Mouse (Mus musculus) urinary bladder, adult 2 months (tissue): ENCODE results near the gene Gpr68. TPM values are rescaled to one million over a fixed set of nuclear protein-coding genes. Genes with fewer than 3 reads are reported as not detected.

Source experiments
- DNase-seq: peaks from one replicate; pipeline ENCODE4 v3.0.0; 2022; ENCODE audit warnings: low spot score
- polyA plus RNA-seq: library from polyadenylated mRNA; depleted of rRNA; stranded (reverse); fragments of >200 nt; gene quantifications from 2 replicates; pipeline ENCODE4 v1.2.3, GENCODE M21; 2012

Gene Gpr68
- polyA plus RNA-seq, 1 experiment: 1.8 TPM

DNA sequence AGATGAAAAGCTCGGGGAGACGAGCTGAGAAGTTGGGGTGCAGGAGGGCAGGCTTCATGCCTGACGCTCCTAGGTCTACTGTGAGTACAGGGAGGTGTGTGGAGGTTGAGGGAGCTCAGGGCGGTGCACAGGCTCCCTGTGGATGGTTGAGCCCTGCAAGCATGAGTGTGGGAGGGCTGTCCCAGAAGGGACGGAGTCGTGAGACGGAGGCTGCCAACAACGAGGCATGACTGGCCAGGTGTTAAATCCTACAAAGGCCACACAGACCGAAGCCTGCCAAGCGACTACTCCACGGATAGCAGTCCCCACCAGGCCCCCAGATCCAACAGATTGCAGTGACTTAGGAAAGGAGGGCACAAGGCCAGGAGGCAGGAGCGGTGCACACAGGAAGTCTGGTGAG lies 2.7 kb upstream of the Gpr68 start:
- DNase-seq: no peak

DNA sequence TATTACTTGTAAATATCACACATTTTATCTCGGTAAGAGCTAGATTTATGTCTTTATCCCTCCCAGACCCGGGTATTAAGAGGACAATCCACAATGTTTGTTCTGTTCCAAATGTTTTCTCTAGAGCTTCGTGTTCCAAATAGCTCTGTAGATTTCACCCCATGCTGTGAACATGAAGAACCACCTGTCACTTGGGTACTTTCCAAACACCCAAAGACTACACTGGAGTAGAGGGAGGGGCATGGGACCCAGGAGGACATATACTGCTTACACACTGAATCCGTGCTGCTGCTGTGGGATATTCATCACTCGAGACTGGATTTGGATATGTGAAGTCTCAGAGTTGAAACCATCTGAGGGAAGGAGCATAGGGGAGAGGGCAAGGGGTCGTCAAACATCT lies 1.8 kb upstream of the Gpr68 start:
- no peak for DNase-seq

DNA sequence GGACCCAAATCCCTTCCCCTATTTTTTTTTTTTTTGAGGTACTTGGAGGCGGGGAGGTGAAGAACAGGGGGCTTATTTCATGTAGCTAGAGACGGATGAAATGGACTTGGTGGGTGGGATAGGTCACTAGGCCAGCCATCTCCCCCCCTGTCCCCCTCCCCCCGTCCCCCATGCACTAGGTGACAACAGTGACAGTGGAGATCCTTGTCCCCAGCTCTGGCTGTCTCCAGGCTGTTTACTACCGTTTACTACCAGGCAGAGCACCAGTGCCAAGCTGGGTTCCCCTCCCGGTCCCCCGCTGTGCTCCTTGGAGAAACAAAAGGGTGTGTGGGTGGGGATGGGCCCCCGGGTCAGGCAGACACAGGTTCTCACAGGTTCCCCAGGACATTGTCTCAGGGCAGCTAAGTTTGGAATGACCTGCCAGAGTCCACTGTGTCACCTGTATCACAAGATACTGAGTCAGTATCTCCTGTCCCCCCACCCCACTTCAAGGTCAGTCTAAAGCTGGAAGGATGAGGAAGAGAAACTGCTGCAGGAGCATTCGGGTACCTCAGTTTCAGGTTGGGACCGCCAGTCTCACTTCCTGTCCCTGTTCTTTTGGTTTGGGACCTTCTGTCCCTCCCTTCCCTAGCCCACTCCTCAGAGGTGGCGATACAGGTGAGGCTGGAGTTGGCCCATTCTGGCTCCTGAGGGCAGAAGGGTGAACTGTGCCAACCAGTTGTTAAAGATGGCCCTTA lies 468 bp upstream of the Gpr68 start:
- DNase-seq: no peak

DNA sequence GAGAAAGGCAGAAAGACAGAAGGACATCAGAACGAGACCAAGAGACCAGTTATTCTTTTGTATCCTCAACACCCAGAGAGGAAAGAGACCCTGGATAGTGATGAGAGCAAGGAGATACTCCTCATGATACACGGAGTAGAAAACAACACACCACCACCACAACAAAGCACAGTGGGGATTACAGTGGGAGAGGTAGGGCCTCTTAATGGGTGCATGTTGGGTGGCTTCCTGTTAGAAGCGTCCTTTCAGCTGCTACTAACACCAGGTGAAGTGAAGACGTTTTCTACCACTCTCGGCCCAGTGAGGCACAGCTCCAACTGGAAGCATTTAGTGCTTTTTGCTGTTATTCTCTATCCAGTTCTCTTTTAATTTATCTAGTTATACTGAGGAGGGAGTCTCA lies 1.1 kb downstream of the Gpr68 start:
- DNase-seq: no peak

DNA sequence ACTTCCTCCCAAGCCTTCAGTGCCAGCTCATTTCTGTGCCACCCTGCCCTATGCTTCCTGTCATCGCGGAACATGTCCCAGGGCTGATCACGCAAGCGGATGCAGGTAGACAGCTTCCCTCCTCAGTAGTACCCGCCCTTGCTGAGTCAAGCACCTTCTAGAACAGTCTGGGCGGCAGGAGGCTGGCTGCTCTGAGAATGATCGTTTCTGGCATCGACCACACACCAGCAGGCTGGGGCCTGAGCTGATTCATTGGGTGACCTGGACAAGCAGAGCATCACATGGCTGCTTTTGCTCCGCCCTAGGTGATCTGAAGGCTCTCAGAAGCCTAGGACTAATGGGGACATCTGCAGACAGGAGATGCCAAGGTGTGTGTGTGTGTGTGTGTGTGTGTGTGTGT lies 4.2 kb downstream of the Gpr68 start:
- DNase-seq: no peak

DNA sequence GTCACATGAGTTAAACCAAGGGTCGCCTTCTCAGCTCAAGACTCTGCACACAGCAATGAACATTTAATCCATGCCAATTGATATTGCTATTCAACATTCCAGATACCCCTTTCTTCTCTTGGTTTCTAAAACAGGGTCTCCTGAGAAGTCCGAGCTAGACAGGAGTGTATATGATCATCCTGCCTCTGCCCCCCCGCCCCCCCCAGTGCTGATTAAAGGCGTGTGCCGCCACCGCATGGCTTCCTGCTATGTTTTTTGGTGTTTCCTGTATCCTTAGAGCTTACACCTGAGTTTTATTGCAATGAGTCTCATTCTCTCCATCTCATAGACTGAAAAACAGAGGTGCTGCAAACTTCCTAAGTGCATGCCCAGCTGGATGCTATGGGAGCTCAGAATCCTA lies 6.6 kb downstream of the Gpr68 start:
- no peak for DNase-seq

DNA sequence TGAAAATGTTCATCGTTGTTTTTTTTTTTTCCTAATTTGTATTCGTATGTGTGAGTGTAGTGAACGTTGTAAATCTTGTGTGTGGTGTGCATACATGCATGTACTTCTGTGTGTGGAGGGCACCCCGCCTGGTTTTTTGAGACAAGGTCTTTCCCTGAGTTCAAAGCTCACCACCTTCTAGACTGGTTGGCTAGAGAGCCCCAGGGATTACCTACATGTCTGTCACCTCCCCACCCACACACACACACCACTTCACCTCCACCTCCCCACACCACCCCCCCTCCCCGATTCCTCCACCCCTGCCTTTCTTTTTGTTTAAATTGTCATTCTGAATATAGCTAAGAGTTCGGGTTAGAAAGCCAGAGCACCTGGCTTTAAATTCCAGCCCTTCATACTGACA lies 7.1 kb downstream of the Gpr68 start:
- no peak for DNase-seq

DNA sequence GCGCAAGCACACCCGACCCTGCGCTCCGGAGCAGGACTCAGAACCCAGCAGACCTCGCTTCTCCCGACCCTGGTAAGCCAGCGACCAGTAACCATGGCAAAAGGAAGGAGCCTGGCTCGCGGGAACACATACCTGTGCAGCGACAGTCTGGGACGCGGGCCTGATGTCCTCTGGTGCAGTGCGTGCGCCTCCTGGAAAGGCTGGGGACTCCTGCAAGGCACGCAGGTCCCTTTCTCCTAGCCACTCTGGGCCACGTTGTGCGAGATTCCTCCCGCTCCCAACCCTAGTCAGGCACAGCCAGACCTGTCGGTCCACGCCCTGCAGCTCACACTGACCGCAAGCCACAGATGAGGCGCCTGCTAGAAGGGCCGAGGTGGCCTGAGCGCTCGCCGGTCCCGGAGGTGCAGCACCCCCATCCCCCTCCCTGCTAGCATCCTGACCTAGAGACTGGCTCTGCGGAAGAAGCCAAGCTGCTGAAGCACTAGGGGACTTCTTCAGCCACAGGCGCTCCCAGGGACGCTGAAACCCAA lies 8.8 kb downstream of the Gpr68 start:
- DNase-seq: no peak

DNA sequence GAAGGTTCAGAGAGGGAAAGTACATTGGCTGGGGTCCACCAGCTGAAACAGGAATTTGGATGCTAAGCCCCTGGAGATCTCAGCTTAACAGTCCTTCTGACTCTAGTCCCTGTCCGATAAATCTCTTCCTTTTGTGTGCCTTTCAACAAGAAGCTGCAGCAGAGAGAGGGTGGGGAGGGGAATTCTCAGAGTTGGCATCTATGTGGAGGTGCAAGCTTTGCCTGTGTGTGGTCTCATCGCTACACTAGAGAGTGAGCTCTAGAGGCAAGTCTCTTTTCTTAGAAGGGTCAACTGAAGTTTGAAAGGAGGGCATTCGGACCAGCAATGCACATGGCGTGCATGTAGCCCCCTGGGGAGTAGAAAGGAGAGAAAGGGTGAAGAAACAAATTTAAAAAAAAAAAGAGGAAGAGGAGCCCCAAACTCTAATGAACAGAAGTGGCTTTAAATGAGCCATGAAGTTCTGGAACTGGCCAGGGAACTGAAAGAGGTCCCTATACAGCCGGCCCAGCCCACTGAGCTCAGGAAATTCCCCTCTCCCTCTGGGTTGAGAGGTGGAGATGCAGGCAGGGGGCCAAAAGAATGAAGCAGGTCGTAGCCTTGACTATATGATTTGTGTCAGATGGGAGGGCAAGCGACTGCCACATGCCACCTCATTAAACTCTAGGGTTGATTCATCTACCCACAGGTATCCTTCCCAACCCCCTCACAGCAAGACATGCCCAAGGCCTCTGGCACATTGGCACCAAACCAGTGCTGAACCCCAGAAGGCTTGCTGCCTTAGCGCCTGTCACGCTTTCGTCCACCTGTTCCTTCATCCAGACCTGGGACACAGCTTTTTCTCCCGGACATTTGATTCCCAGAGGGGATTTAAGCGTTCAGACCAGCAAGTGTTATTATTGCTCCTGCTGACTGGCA lies 10.0 kb downstream of the Gpr68 start:
- no peak for DNase-seq

DNA sequence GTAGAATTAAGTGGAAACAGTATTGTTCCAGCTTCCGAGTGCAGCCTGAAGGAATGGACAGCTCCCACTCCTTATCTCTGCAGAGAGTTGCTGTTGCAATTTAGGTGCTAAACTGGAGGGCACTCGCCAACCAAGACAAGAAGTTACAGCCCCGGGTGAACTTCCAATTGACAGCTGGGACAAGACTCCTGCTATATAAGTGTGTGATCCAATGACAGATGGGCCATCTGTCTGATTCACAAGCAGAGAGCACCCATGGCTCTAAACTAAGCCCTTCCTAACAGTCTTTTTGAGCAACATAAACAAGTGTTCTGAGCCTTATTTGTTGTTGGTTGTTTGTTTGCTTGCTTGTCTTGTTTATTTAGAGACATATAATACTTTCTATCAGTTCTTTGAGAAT lies 11.3 kb downstream of the Gpr68 start:
- DNase-seq: no peak

DNA sequence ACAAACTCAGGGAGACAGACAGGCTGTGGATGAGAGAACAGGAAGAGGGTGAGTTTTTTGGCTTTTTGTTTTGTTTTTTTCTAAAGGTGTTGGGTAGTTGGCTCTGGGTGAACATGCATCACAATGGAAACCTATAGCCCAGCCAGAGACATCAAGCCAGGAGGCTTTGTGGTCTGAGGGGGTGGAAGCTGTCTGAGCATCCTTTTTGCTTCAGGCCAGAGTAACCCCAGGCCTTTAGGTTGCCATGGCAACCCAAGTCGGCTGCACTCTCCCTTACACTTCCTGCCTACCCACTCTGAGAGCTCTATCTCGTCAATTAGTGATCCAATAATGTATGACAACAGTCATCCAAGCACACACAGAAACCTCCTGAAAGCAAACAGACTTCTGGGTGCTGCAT lies 12.5 kb downstream of the Gpr68 start:
- DNase-seq: no peak

DNA sequence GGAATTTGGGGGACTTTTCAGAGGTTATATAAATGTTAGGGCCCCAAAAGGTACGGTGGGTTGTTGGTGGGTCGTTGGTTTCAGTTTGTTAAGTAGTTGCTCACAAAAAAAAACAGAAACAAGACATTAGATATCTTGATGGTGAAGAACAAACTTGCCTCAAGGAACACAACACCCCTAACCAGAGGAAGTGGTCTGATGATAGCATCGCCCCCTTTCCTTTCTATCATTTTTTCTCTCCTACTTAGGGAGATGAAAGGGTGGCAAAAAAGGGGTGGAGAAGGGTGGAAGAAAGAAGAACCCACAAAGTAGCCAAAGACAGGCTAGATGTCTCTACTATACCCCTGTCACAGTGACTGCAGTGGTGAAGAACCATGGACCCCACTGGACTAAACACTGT lies 17.4 kb downstream of the Gpr68 start:
- no peak for DNase-seq

DNA sequence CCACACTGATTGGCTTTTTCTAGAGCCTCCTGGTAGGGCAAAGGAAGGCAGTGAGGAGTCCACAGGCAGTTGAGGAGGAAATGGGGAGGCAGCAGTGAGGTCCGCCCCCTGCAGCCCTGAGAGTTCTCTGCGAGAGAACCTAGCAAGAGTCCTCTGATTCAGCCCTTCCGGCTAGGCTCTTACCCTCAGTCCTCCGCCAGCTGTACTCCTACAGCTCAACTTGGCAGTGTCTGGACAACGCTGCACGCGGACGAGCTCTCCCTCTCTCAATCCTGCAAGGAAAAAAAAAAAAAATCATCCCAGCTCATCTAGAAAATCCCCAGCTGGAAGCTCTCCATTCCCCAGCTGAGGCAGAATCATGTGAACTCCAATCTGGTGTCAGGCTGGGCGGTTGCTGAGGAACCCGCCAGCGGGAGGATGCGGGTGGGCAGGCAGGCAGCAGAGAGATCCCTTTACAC lies 20.2 kb downstream of the Gpr68 start:
- DNase-seq: no peak

DNA sequence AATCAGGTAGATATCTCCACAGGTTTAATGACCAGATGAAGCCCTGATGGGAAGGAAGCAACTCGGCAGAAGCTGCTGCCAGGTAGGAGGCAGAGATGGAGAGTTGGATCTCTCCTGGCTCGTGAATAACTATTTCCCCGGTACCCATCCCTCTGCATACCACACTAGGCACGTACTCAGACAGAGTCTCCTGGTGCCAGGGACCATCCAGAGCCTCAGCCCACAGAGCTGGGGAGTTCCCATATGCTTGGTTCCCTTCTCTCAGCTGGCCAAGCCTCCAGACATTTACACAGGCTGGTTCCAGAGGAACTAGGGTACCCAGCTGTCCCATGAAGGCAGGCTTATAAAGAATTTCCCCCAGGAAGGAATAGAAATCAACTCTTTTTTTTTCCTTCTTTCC lies 21.1 kb downstream of the Gpr68 start:
- no peak for DNase-seq

DNA sequence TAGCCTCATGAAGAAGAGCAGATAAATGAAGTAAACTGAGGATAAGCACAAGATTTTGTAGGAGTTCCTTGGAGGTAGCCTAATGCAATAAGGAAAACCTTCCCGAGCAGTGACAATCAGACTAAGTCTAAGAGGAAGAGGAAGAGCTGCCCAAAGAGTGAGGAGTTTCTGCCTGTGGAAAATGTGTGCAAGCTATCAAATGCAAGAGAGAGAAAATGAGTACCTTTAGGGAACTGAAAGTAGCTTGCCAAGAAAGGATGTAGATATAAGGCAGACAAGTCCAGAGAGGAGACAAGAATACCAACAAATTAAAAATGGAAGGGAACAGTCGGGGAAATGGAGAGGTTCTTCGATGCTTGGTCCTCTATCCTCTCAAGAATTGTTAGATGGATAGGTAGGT lies 22.4 kb downstream of the Gpr68 start:
- no peak for DNase-seq

DNA sequence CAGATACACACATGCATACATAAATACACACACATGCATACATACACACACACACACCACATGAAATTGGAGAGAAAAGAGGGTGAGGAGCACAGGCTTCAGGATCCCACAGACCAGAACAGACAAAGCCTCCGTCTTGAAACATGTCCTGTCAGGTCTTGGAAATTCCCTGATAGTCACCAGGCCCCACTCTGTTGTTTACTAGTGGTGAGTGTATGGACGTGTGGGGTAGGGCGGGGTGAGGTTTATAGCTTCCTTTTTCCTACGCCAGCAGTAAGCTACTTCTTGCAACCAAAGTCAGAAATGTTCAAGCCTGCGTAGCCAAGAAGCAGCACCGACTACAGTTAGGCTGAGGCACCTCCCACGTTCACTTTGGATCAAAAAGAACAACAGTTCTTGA lies 24.8 kb downstream of the Gpr68 start:
- DNase-seq: no peak

DNA sequence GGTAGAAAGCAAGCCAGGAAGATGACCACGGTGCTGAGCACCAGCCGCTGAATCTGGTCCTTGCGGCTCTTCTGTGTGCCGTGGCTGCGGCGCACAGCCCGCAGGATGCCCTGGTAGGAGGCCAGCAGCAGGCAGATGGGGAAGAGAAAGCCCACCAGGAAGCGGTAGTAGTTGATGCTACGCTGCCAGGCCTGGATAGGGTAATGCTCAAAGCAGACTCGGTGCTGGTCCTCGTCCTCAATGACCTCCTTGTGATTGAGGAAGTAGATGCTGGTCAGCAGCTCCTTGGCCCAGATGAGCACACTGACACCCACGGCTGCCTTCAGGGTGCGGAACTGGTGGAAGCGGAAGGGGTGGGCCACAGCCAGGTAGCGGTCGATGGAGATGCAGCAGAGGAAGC lies 29.4 kb downstream of the Gpr68 start:
- no peak for DNase-seq

DNA sequence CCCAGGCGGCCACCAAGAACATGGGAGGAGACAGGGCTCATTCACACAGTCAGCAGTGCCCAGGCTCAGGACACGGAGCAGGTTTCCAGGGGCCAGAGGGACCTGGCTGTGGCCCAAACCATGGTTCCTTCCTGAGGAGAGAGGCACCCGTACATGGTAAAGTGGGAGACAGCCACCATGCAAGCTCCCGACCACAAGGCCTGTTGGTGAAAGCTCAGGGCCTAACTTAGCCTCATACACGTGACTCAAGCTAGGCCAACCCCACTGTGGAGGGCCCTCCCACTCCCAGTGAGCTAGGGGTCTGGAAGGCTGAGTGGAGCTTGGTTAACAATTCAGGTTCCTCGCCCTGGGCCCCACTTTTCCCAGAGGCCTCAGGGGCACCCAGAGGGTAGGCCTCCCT lies 30.1 kb downstream of the Gpr68 start:
- DNase-seq: no peak

DNA sequence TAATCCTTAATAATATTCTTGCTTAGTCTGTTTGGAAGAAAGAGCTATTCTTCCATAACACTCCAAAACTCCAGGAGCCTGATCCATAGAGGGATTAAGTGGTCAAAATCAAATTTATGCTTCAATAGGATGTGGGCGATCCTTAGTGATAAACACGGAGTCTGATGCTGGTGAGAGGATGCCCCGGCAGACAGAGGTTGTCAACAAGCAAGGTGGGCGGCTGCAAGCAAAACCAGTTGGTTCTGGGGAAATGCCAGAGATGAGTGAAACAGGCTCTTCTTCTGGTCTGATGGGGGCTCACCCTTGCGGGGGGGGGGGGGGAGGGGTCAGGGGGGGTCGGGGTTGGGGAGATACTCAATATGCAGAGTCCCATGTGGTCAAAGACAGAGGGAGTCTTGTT lies 32.0 kb downstream of the Gpr68 start:
- DNase-seq: no peak

DNA sequence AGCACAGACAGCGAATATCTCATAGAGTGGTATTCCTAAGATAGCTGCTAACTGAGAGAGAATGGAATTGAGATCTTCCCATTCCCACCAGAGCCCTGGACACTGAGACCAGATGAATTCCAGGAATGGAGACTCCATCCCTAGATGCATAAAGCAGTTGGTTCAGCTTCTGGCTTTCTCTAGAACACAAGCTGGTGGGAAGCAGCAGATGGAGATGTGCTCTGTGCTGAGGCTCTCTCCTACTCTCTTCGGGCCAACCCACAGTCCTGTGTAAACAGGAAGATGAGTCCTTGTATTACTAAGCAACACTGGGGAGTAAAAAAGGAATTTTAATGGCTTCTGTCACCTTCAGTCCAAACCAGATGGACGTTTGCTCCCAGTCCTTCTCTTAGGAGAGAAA lies 32.4 kb downstream of the Gpr68 start:
- no peak for DNase-seq

DNA sequence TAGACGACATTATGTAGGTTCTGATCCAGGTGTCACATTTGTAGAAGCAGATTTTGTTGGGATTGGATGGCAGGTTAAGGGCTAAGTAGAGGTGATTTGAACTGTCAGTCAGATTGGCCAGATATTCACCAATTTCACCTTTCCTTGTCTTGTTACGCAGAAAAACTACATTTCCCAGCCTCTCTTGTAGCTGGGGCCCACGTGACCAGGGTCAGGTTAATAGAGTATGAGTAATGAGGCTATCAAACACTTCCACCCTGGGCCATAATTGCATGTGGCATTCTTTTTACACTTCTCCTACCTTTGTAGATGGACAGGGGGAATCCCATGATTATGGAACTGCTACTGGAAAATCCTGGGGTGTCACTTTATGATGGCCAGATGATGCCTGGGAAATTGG lies 34.4 kb downstream of the Gpr68 start:
- DNase-seq: no peak

DNA sequence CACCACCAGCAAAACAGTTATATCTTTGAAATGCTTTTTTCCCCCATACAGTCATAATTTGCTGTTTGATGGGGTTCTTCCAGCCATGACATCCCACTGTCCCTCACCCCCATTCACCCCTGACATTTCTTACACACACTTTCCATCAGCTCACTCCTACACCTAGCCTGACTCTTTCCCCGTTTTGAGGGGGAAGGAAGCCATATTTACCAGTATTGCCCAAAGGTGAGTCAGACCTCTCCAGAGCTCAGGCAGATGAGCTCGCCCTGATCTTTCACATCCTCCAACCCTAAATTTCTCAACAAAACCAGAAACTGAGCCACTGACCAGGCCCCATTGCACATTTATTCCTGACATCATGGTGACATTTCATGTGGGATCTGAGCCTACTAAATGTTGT lies 36.2 kb downstream of the Gpr68 start:
- DNase-seq: no peak

DNA sequence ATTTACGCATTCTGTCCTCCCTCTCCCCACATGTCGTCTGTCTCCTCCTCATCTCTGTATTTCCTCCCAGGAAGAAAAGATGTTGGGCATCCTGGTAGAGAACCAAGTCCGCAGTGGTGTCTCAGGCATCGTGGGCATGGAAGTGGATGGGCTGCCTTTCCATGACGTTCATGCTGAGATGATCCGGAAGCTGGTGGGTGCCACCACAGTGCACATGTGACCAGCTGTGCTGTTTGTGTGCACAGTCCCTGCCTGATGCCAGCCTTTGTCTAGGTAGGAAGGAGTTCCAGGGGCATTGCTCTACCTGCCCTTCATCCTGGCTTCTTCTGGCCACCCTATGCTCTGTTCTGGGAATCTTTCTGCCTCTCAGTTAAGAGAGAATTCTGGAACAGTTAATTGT lies 36.8 kb downstream of the Gpr68 start:
- no peak for DNase-seq
